Mouse (Mus musculus) erythroblast, embryonic 14.5 days (primary cell): ENCODE results near the gene Cst12.

Source experiments
- GATA1 ChIP-seq: IDR thresholded peaks from 2 replicates; pipeline ENCODE4 v1.6.1; 2012; ENCODE audit warnings: low read length, inconsistent platforms, mixed read lengths
- TAL1 ChIP-seq: IDR thresholded peaks from 3 replicates; pipeline ENCODE4 v1.6.1; 2012; ENCODE audit warnings: low read length, inconsistent platforms, mixed read lengths

GRCm38 (mm10) chr2:148838075-148838777 lies 49.1 kb downstream of the Cst12 start:
- TF ChIP-seq TAL1, result no peak
- TF ChIP-seq GATA1, result no peak
